Mouse (Mus musculus) MEL (cell line): Measurements from ENCODE around the gene Mpz. TPM values are rescaled to one million over a fixed set of nuclear protein-coding genes. Genes with fewer than 3 reads are reported as not detected.

Experiments used
- DNase-seq: peaks from one replicate; pipeline ENCODE4 v3.0.0; 2011; ENCODE audit warnings: low read depth, low spot score
- H3K27ac ChIP-seq: 2 replicates; pipeline ENCODE4 v1.5.1; 2012; ENCODE audit warnings: low read depth, mild to moderate bottlenecking, control low read depth, low read length, moderate library complexity; ENCODE audit not compliant: control insufficient read depth
- H3K27me3 ChIP-seq, 2 experiments: fragments of 150-350 bp in 1 of 2; sonication (generic) in 1 of 2; 2 replicates each; pipeline ENCODE4 v1.6.1; 2012; ENCODE audit warnings: low read length in 2 of 2, mild to moderate bottlenecking in 2 of 2, improper control_type of control experiment in 1 of 2, moderate library complexity in 1 of 2; ENCODE audit not compliant: insufficient read depth in 2 of 2, control insufficient read depth in 1 of 2
- H3K36me3 ChIP-seq, 2 experiments: 2 replicates each; pipeline ENCODE4 v1.6.1; 2012 to 2014; ENCODE audit warnings: low read length in 2 of 2, improper control_type of control experiment in 1 of 2, inconsistent platforms in 1 of 2, mild to moderate bottlenecking in 1 of 2; ENCODE audit not compliant: insufficient read depth in 2 of 2, control insufficient read depth in 1 of 2
- H3K4me1 ChIP-seq, 2 experiments: fragments of 150-350 bp in 1 of 2; sonication (generic) in 1 of 2; 2 replicates each; pipeline ENCODE4 v1.6.1; 2012; ENCODE audit warnings: low read length in 2 of 2, improper control_type of control experiment in 1 of 2, mild to moderate bottlenecking in 1 of 2; ENCODE audit not compliant: insufficient read depth in 2 of 2, control insufficient read depth in 1 of 2
- H3K4me3 ChIP-seq, 2 experiments: fragments of 150-350 bp in 1 of 2; sonication (generic) in 1 of 2; 2 replicates each; pipeline ENCODE4 v1.5.1; 2012; ENCODE audit warnings: low read depth in 2 of 2, low read length in 2 of 2, mild to moderate bottlenecking in 2 of 2, moderate library complexity in 2 of 2, control low read depth in 1 of 2, improper control_type of control experiment in 1 of 2; ENCODE audit not compliant: control insufficient read depth in 1 of 2, insufficient read depth in 1 of 2
- H3K79me2 ChIP-seq: 2 replicates; pipeline ENCODE4 v1.6.1; 2012; ENCODE audit warnings: mild to moderate bottlenecking, low read length, moderate library complexity; ENCODE audit not compliant: control insufficient read depth, poor library complexity, insufficient read depth
- H3K9ac ChIP-seq: 2 replicates; pipeline ENCODE4 v1.6.1; 2012; ENCODE audit warnings: low read depth, mild to moderate bottlenecking, control low read depth, low read length, moderate library complexity; ENCODE audit not compliant: control insufficient read depth, poor library complexity, severe bottlenecking
- H3K9me3 ChIP-seq: fragments of 150-350 bp; sonication (generic); replicated peaks from 2 replicates; pipeline ENCODE4 v1.6.1; 2012; ENCODE audit warnings: mild to moderate bottlenecking, low read length, improper control_type of control experiment, moderate library complexity; ENCODE audit not compliant: insufficient read depth
- BHLHE40 ChIP-seq: IDR thresholded peaks from 2 replicates; pipeline ENCODE4 v1.6.1; 2012; ENCODE audit warnings: low read depth, mild to moderate bottlenecking, inconsistent platforms, low read length, improper control_type of control experiment, borderline replicate concordance
- CHD2 ChIP-seq: IDR thresholded peaks from 2 replicates; pipeline ENCODE4 v1.6.1; 2011; ENCODE audit warnings: low read length, improper control_type of control experiment
- CTCF ChIP-seq, 3 experiments: IDR thresholded peaks in 2 of 3; conservative IDR thresholded peaks in 1 of 3; 2 replicates each; pipeline ENCODE4 v1.5.1; 2011 to 2012; ENCODE audit warnings: low read length in 3 of 3, low read depth in 2 of 3, mild to moderate bottlenecking in 2 of 3, improper control_type of control experiment in 1 of 3, inconsistent platforms in 1 of 3, mixed read lengths in 1 of 3, moderate library complexity in 1 of 3; ENCODE audit not compliant: control insufficient read depth in 1 of 3, insufficient read depth in 1 of 3, poor library complexity in 1 of 3, severe bottlenecking in 1 of 3
- E2F4 ChIP-seq: IDR thresholded peaks from 2 replicates; pipeline ENCODE4 v1.6.1; 2011; ENCODE audit warnings: low read depth, low read length, improper control_type of control experiment, borderline replicate concordance
- ELF1 ChIP-seq: IDR thresholded peaks from 2 replicates; pipeline ENCODE4 v1.6.1; 2014; ENCODE audit warnings: low read depth, mild to moderate bottlenecking, inconsistent platforms, low read length, improper control_type of control experiment, moderate library complexity
- ETS1 ChIP-seq: IDR thresholded peaks from 2 replicates; pipeline ENCODE4 v1.6.1; 2012; ENCODE audit warnings: low read depth, mild to moderate bottlenecking, inconsistent platforms, low read length, improper control_type of control experiment, moderate library complexity
- GABPA ChIP-seq: IDR thresholded peaks from 2 replicates; pipeline ENCODE4 v1.6.1; 2012; ENCODE audit warnings: low read depth, mild to moderate bottlenecking, inconsistent platforms, low read length, improper control_type of control experiment, moderate library complexity
- GATA1 ChIP-seq: IDR thresholded peaks from 2 replicates; pipeline ENCODE4 v1.6.1; 2011; ENCODE audit warnings: low read depth, low read length, improper control_type of control experiment
- HCFC1 ChIP-seq: IDR thresholded peaks from 2 replicates; pipeline ENCODE4 v1.6.1; 2012; ENCODE audit warnings: low read depth, mild to moderate bottlenecking, inconsistent platforms, low read length, improper control_type of control experiment, moderate library complexity
- JUND ChIP-seq: IDR thresholded peaks from 2 replicates; pipeline ENCODE4 v1.6.1; 2011; ENCODE audit warnings: low read depth, mild to moderate bottlenecking, improper control_type of control experiment, low read length
- KAT2A ChIP-seq: conservative IDR thresholded peaks from 2 replicates; pipeline ENCODE4 v1.6.1; 2012; ENCODE audit warnings: low read depth, low read length, improper control_type of control experiment, inconsistent platforms
- MAX ChIP-seq: IDR thresholded peaks from 2 replicates; pipeline ENCODE4 v1.6.1; 2011; ENCODE audit warnings: low read length, improper control_type of control experiment
- MAZ ChIP-seq: IDR thresholded peaks from 2 replicates; pipeline ENCODE4 v1.6.1; 2012; ENCODE audit warnings: low read depth, mild to moderate bottlenecking, inconsistent platforms, low read length, improper control_type of control experiment
- MEF2A ChIP-seq: IDR thresholded peaks from 2 replicates; pipeline ENCODE4 v1.6.1; 2014; ENCODE audit warnings: low read depth, mild to moderate bottlenecking, inconsistent platforms, low read length, improper control_type of control experiment; ENCODE audit not compliant: poor library complexity, insufficient replicate concordance, severe bottlenecking; ENCODE audit errors: extremely low read depth
- MXI1 ChIP-seq: IDR thresholded peaks from 2 replicates; pipeline ENCODE4 v1.6.1; 2011; ENCODE audit warnings: mild to moderate bottlenecking, low read depth, low read length, improper control_type of control experiment
- NELFE ChIP-seq: IDR thresholded peaks from 2 replicates; pipeline ENCODE4 v1.6.1; 2011; ENCODE audit warnings: low read depth, low read length, improper control_type of control experiment
- POLR2A ChIP-seq, 2 experiments: IDR thresholded peaks; 2 replicates each; pipeline ENCODE4 v1.6.1; 2011 to 2012; ENCODE audit warnings: low read length in 2 of 2, mild to moderate bottlenecking in 2 of 2, control low read depth in 1 of 2, improper control_type of control experiment in 1 of 2, low read depth in 1 of 2, moderate library complexity in 1 of 2; ENCODE audit not compliant: control insufficient read depth in 1 of 2, insufficient read depth in 1 of 2, poor library complexity in 1 of 2
- POLR2AphosphoS2 ChIP-seq: IDR thresholded peaks from 2 replicates; pipeline ENCODE4 v1.6.1; 2011; ENCODE audit warnings: low read length, improper control_type of control experiment
- POLR2AphosphoS5 ChIP-seq: IDR thresholded peaks from 2 replicates; pipeline ENCODE4 v1.6.1; 2012; ENCODE audit warnings: low read depth, borderline replicate concordance, mild to moderate bottlenecking, inconsistent platforms, low read length, moderate library complexity, mixed read lengths
- UBTF ChIP-seq: IDR thresholded peaks from 2 replicates; pipeline ENCODE4 v1.6.1; 2012; ENCODE audit warnings: low read depth, mild to moderate bottlenecking, inconsistent platforms, low read length, improper control_type of control experiment, moderate library complexity, borderline replicate concordance; ENCODE audit not compliant: insufficient read depth
- USF1 ChIP-seq: IDR thresholded peaks from 2 replicates; pipeline ENCODE4 v1.6.1; 2014; ENCODE audit warnings: low read depth, mild to moderate bottlenecking, inconsistent platforms, low read length, improper control_type of control experiment, moderate library complexity
- USF2 ChIP-seq, 2 experiments: IDR thresholded peaks; 2 replicates each; pipeline ENCODE4 v1.6.1; 2011 to 2012; ENCODE audit warnings: improper control_type of control experiment in 2 of 2, low read length in 2 of 2, borderline replicate concordance in 1 of 2, inconsistent platforms in 1 of 2, low read depth in 1 of 2, mild to moderate bottlenecking in 1 of 2; ENCODE audit not compliant: insufficient read depth in 1 of 2
- ZKSCAN1 ChIP-seq: IDR thresholded peaks from 2 replicates; pipeline ENCODE4 v1.6.1; 2012; ENCODE audit warnings: low read depth, mild to moderate bottlenecking, inconsistent platforms, low read length, improper control_type of control experiment, moderate library complexity
- ZMIZ1 ChIP-seq: IDR thresholded peaks from 2 replicates; pipeline ENCODE4 v1.6.1; 2012; ENCODE audit warnings: low read depth, mild to moderate bottlenecking, inconsistent platforms, low read length, improper control_type of control experiment, moderate library complexity
- polyA plus RNA-seq, 2 experiments: library from polyadenylated mRNA; stranded (reverse) in 1 of 2; unstranded in 1 of 2; fragments of >175 nt in 1 of 2; fragments of >200 nt in 1 of 2; gene quantifications; 2 replicates each; pipeline versions ENCODE4 v1.2.1 to v1.2.4; 2012; ENCODE audit warnings: low replicate concordance in 2 of 2, low read depth in 1 of 2; ENCODE audit not compliant: insufficient read length in 2 of 2, insufficient read depth in 1 of 2, missing spikeins in 1 of 2
- total RNA-seq: library from RNA; depleted of rRNA; stranded (reverse); fragments of 300-350 nt; gene quantifications from 2 replicates; pipeline ENCODE4 v1.2.3, GENCODE M21; 2012

Mpz gene
- total and polyA plus RNA-seq, 3 experiments, result 0.28 TPM; not detected in 2

DNA sequence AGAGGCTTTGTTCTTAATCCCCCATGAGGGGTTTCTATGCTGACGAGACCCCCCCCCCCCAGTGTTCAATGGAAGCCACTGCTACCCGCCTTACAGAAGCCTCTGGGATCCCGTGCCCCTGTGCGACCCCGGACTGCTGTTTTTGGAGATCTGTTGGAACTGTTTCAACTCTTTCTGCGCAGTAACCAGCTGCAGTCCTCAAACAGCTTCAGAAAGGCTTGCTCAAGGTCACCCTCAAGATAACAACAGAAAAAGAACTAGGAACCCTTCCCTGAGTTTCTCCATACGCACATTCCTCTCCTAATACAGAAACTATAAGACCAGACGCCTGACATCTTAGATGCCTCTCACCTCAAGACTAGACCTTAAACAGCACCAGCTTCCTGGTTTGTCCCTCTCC lies 38.5 kb downstream of the Mpz start:
- no peak for TF ChIP-seq USF2 (IDR thresholded peaks at IDR 0.05; ENCODE audit: borderline replicate concordance in 1 of 2, insufficient read depth in 1 of 2, low read depth in 1 of 2, low read length in 2 of 2)
- no peak for TF ChIP-seq NELFE
- no peak for TF ChIP-seq GABPA
- TF ChIP-seq GATA1, result no peak
- TF ChIP-seq MAX, result no peak
- TF ChIP-seq HCFC1, result no peak
- no peak for TF ChIP-seq ETS1
- TF ChIP-seq CHD2, result no peak
- TF ChIP-seq MAZ, result no peak
- TF ChIP-seq MEF2A, result no peak
- TF ChIP-seq POLR2A (IDR thresholded peaks at IDR 0.05; ENCODE audit: control insufficient read depth in 1 of 2, insufficient read depth in 1 of 2, low read depth in 1 of 2, low read length in 2 of 2, poor library complexity in 1 of 2), result no peak
- no peak for TF ChIP-seq ZMIZ1
- TF ChIP-seq USF1, result no peak
- TF ChIP-seq CTCF (IDR thresholded peaks at IDR 0.05 in 2 of 3, conservative IDR thresholded peaks at IDR 0.05 in 1 of 3; ENCODE audit: control insufficient read depth in 1 of 3, insufficient read depth in 1 of 3, low read depth in 2 of 3, low read length in 3 of 3, poor library complexity in 1 of 3, severe bottlenecking in 1 of 3), result no peak
- no peak for TF ChIP-seq POLR2AphosphoS2
- TF ChIP-seq ELF1, result no peak
- no peak for TF ChIP-seq MXI1
- peaks cover 0 to 3% of the 10 kb centered on the region in 2 experiments; a peak in 1 of 4 replicates for H3K27me3 ChIP-seq
- H3K36me3 ChIP-seq, result peaks cover 0 to 6% of the 10 kb centered on the region in 2 experiments; a peak in 2 of 4 replicates
- no peaks in the 10 kb centered on the region for H3K79me2 ChIP-seq
- no peak overlapping the region for H3K9ac ChIP-seq
- H3K4me1 ChIP-seq, result peaks cover 0 to 8% of the 10 kb centered on the region in 2 experiments; a peak in 2 of 4 replicates
- no peak for DNase-seq
- no peaks in the 10 kb centered on the region for H3K9me3 ChIP-seq
- no peak overlapping the region for H3K27ac ChIP-seq
- no peak overlapping the region for H3K4me3 ChIP-seq

- H3K9ac ChIP-seq, result no peak overlapping the region
- peaks cover 0 to 3% of the 10 kb centered on the region in 2 experiments; a peak in 2 of 4 replicates for H3K27me3 ChIP-seq
- no peak overlapping the region for H3K4me3 ChIP-seq
- no peak for DNase-seq
- no peak overlapping the region for H3K27ac ChIP-seq
- H3K79me2 ChIP-seq, result no peaks in the 10 kb centered on the region
- no peaks in the 10 kb centered on the region for H3K9me3 ChIP-seq
- peaks cover 0 to 4% of the 10 kb centered on the region in 2 experiments; a peak in 2 of 4 replicates for H3K36me3 ChIP-seq
- H3K4me1 ChIP-seq, result peaks cover 0 to 5% of the 10 kb centered on the region in 2 experiments; a peak in 1 of 4 replicates
- TF ChIP-seq UBTF, result no peak
- no peak for TF ChIP-seq KAT2A
- TF ChIP-seq ZKSCAN1, result no peak
- TF ChIP-seq BHLHE40, result no peak
- no peak for TF ChIP-seq POLR2AphosphoS5
- no peak for TF ChIP-seq ETS1
- no peak for TF ChIP-seq JUND
- no peak for TF ChIP-seq E2F4
- TF ChIP-seq MAX, result no peak
- TF ChIP-seq CTCF (IDR thresholded peaks at IDR 0.05 in 2 of 3, conservative IDR thresholded peaks at IDR 0.05 in 1 of 3; ENCODE audit: control insufficient read depth in 1 of 3, insufficient read depth in 1 of 3, low read depth in 2 of 3, low read length in 3 of 3, poor library complexity in 1 of 3, severe bottlenecking in 1 of 3), result no peak
Observed at GRCm38 (mm10) chr1:171189476-171190114, 39.1 kb downstream of the Mpz start.
